Mouse (Mus musculus) activated CD4-positive, CD25-positive, alpha-beta regulatory T cell, adult 9 weeks (primary cell): ENCODE measurements around the gene Vstm2l. TPM values are rescaled to one million over a fixed set of nuclear protein-coding genes. Genes with fewer than 3 reads are reported as not detected.

ENCODE experiments used
- polyA plus RNA-seq: library from polyadenylated mRNA; unstranded; fragments of 100-300 nt; shearing (Covaris generic); gene quantifications from one replicate; pipeline ENCODE4 v1.2.1, GENCODE M21; 2017

The Vstm2l gene
- polyA plus RNA-seq = not detected

DNA sequence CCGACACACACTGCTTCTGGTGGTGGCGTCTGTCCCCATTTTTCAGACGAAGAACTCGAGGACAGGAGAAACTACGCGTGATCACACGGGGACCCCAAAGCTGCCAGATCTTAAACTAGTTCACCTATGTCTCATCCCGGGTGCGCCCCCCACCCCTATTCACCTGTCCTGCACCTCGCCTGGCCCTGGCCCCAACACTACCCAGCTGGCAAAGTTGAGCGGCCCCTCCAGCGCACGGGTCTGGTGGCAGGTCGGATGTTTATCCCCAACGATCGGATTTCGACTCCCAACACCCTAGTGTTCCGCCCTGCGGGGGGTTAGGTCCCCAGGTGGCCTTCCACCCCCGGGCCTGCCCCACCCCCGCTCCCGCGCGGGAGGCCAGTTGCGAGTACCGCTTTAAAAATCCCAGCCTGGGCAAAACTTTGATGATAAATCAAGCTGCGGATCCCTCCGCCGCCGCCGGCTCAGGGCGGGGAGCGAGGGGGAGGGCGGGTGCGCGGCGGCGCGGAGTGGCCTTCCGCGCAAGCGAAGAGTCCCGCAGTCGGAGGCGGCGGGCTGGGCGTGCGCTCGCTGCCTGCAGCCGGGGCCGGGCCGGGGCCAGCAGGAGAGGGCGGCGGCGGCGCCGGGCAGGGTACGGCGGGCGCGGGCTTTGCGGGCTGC lies at the start of gene Vstm2l:
TSS of gene Vstm2l (plus strand) at position 549 of the 660 bp plus-strand sequence.

Other genes with a start within 250 kb of the Vstm2l start
- gene Ctnnbl1, start 177.3 kb upstream of the Vstm2l start, polyA plus RNA-seq = 99.9 TPM
- gene Tti1, start 113.8 kb downstream of the Vstm2l start, polyA plus RNA-seq = 30.4 TPM
- gene Rprd1b, start 113.8 kb downstream of the Vstm2l start, polyA plus RNA-seq = 50.3 TPM
- 6.1 TPM for gene Tgm2, start 231.8 kb downstream of the Vstm2l start, polyA plus RNA-seq